Mouse (Mus musculus) B cell, adult 67 days (primary cell): ENCODE data around the gene Gm45234. TPM values are rescaled to one million over a fixed set of nuclear protein-coding genes. Genes with fewer than 3 reads are reported as not detected.

Experiments used
- total RNA-seq, 2 experiments: library from RNA; stranded (reverse); gene quantifications; 4 replicates each; pipeline ENCODE4 v1.2.4; 2023

Gm45234 gene
- not detected for total RNA-seq

GRCm38 (mm10) chr6:124755831-124756595, at the start of gene Gm45234, which contains the start of gene Atn1:
TSS of gene Gm45234 (minus strand) at chr6:124756021.
TSS of gene Atn1 (minus strand) at chr6:124756524.

GRCm38 (mm10) chr6:124779222-124779983, 23.6 kb upstream of the Gm45234 start, which contains the start of gene Lrrc23:
TSS of gene Lrrc23 (minus strand) at chr6:124779727.

GRCm38 (mm10) chr6:124769101-124769765, 13.4 kb upstream of the Gm45234 start, which contains the start of gene Eno2:
TSS of gene Eno2 (minus strand) at chr6:124769673.

GRCm38 (mm10) chr6:124740888-124741761, 14.7 kb downstream of the Gm45234 start, which contains the start of gene Grcc10:
TSS of gene Grcc10 (minus strand) at chr6:124741374.

GRCm38 (mm10) chr6:124738511-124739023, 17.3 kb downstream of the Gm45234 start, which contains the start of gene Ptpn6:
TSS of gene Ptpn6 (minus strand) at chr6:124738714.

GRCm38 (mm10) chr6:124711824-124712782, 43.7 kb downstream of the Gm45234 start, which contains the start of the genes Emg1 and Phb2:
TSS of gene Emg1 (minus strand) at chr6:124712178.
TSS of gene Phb2 (plus strand) at chr6:124712336.

Other genes starting within 250 kb of the Gm45234 start
- gene C1ra, start 243.6 kb downstream of the Gm45234 start, total RNA-seq: under 1 TPM in 1 of 2 experiments, not detected in 1; 0.30 TPM
- gene C1s1, start 213.7 kb downstream of the Gm45234 start, total RNA-seq: under 1 TPM in 1 of 2 experiments, not detected in 1; 0.83 TPM
- not detected for gene C1rb, start 185.7 kb downstream of the Gm45234 start, total RNA-seq
- gene C1s2, start 119.9 kb downstream of the Gm45234 start, total RNA-seq: not detected
- gene Lpcat3, start 93.0 kb downstream of the Gm45234 start, total RNA-seq: 10 to 100 TPM; 55.1 to 60.9 TPM
- 100 to 1,000 TPM; 125 to 132 TPM for gene Emg1, start 43.8 kb downstream of the Gm45234 start, total RNA-seq
- 100 to 1,000 TPM; 226 to 235 TPM for gene Phb2, start 43.7 kb downstream of the Gm45234 start, total RNA-seq
- 100 to 1,000 TPM; 669 to 751 TPM for gene Ptpn6, start 17.3 kb downstream of the Gm45234 start, total RNA-seq
- 100 to 1,000 TPM; 246 to 277 TPM for gene Grcc10, start 14.6 kb downstream of the Gm45234 start, total RNA-seq
- 10 to 100 TPM; 25.7 to 42.9 TPM for gene Atn1, start 503 bp upstream of the Gm45234 start, total RNA-seq
- gene Eno2, start 13.7 kb upstream of the Gm45234 start, total RNA-seq: 1 to 10 TPM in 1 of 2 experiments, under 1 TPM in 1; 0.95 to 1.9 TPM
- 1 to 10 TPM; 3.1 to 7.8 TPM for gene Lrrc23, start 23.7 kb upstream of the Gm45234 start, total RNA-seq
- gene Spsb2, start 52.6 kb upstream of the Gm45234 start, total RNA-seq: 1 to 10 TPM; 7.1 to 8.9 TPM
- gene Tpi1, start 58.3 kb upstream of the Gm45234 start, total RNA-seq: 10 to 100 TPM; 54.5 to 58.7 TPM
- gene Usp5, start 73.5 kb upstream of the Gm45234 start, total RNA-seq: 10 to 100 TPM; 84.4 to 95.0 TPM
- 1 to 10 TPM; 1.8 to 4.2 TPM for gene Cdca3, start 73.5 kb upstream of the Gm45234 start, total RNA-seq
- gene Gnb3, start 84.3 kb upstream of the Gm45234 start, total RNA-seq: under 1 TPM in 1 of 2 experiments, not detected in 1; 0.30 TPM
- not detected for gene P3h3, start 101.7 kb upstream of the Gm45234 start, total RNA-seq
- gene Gpr162, start 108.0 kb upstream of the Gm45234 start, total RNA-seq: under 1 TPM; 0.15 to 0.47 TPM
- under 1 TPM; 0.36 to 0.61 TPM for gene Cd4, start 132.2 kb upstream of the Gm45234 start, total RNA-seq
- gene Lag3, start 155.7 kb upstream of the Gm45234 start, total RNA-seq: under 1 TPM; 0.27 to 0.44 TPM
- gene Ptms, start 164.1 kb upstream of the Gm45234 start, total RNA-seq: 10 to 100 TPM; 40.0 to 57.1 TPM
- gene Mlf2, start 175.4 kb upstream of the Gm45234 start, total RNA-seq: 100 to 1,000 TPM; 103 to 117 TPM
- gene Cops7a, start 209.5 kb upstream of the Gm45234 start, total RNA-seq: 10 to 100 TPM; 56.3 to 59.5 TPM
- under 1 TPM; 0.27 to 0.55 TPM for gene Pianp, start 240.7 kb upstream of the Gm45234 start, total RNA-seq